Mouse (Mus musculus): Measurements from ENCODE around the gene Sytl1.

DNA sequence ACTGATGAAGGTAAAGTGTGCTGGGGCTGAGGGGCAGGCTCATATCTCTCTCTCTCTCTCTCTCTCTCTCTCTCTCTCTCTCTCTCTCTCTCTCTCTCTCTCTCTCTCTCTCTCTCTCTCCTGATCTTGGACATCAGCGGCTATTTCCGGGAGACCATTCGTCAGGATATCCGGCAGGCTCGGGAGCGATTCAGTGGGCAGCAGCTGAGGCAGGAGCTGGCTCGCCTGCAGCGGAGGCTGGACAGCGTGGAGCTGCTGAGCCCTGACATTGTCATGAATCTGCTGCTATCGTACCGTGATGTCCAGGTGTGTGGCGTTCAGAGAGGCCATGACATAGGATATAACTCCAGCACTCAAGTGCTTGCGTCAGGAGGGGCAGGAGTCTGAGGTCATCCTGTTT is 19.4 kb downstream of the Sytl1 start:
- TF ChIP-seq GATA1 (IDR thresholded peaks at IDR 0.05; ENCODE audit: low read length) (no peak), TAL1 (IDR thresholded peaks at IDR 0.05; ENCODE audit: low read length) (no peak)
